Mouse (Mus musculus) forebrain, embryonic 13.5 days (tissue): ENCODE data around the gene Card14. TPM values are rescaled to one million over a fixed set of nuclear protein-coding genes. Genes with fewer than 3 reads are reported as not detected.
A peak's percentile ranks its signal among the peaks of the same experiment; 100 is the strongest.
"Not testable (repeated sequence)": the region's sequence is repeated elsewhere in the genome, so short reads cannot be mapped to it uniquely, and the experiment has no call there.

Experiments
- ATAC-seq: fragments of 200-750 bp; cut with Nextera tagmentation; 2 replicates; pipeline ENCODE4 v1.8.0; 2017
- H3K27ac ChIP-seq: fragments of 300-500 bp; sonication (generic); 2 replicates; pipeline ENCODE4 v1.5.1; 2015; ENCODE audit warnings: inconsistent platforms, mild to moderate bottlenecking, moderate library complexity
- H3K27me3 ChIP-seq: fragments of 300-500 bp; sonication (generic); 2 replicates; pipeline ENCODE4 v1.6.1; 2015; ENCODE audit warnings: mild to moderate bottlenecking, inconsistent platforms
- H3K36me3 ChIP-seq: fragments of 300-500 bp; sonication (generic); 2 replicates; pipeline ENCODE4 v1.6.1; 2015; ENCODE audit warnings: mild to moderate bottlenecking, inconsistent platforms; ENCODE audit not compliant: poor library complexity, severe bottlenecking
- H3K4me1 ChIP-seq: fragments of 300-500 bp; sonication (generic); 2 replicates; pipeline ENCODE4 v1.6.1; 2015; ENCODE audit warnings: inconsistent platforms
- H3K4me2 ChIP-seq: fragments of 300-500 bp; sonication (generic); 2 replicates; pipeline ENCODE4 v1.6.1; 2015; ENCODE audit warnings: inconsistent platforms, mild to moderate bottlenecking, moderate library complexity
- H3K4me3 ChIP-seq: fragments of 300-500 bp; sonication (generic); 2 replicates; pipeline ENCODE4 v1.5.1; 2015; ENCODE audit warnings: mild to moderate bottlenecking, inconsistent platforms
- H3K9ac ChIP-seq: fragments of 300-500 bp; sonication (generic); 2 replicates; pipeline ENCODE4 v1.6.1; 2015; ENCODE audit warnings: mild to moderate bottlenecking, inconsistent platforms
- H3K9me3 ChIP-seq: fragments of 300-500 bp; sonication (generic); replicated peaks from 2 replicates; pipeline ENCODE4 v1.6.1; 2016; ENCODE audit warnings: inconsistent platforms
- WGBS: fragments of 180-500 bp; shearing (Covaris S2); methylation state at CpG from one replicate; pipeline ENCODE4 v1.1.7; 2015; 5-methylcytosine and 5-hydroxymethylcytosine counted together
- polyA plus RNA-seq: library from polyadenylated mRNA; unstranded; fragments of >200 nt; fragmentation: Nextera tagmentation; extraction: Ambion mirVana; gene quantifications from 2 replicates; pipeline ENCODE4 v1.2.1, GENCODE M21; 2015

Card14 gene
- polyA plus RNA-seq, 1 experiment from 2014 or later = not detected

DNA sequence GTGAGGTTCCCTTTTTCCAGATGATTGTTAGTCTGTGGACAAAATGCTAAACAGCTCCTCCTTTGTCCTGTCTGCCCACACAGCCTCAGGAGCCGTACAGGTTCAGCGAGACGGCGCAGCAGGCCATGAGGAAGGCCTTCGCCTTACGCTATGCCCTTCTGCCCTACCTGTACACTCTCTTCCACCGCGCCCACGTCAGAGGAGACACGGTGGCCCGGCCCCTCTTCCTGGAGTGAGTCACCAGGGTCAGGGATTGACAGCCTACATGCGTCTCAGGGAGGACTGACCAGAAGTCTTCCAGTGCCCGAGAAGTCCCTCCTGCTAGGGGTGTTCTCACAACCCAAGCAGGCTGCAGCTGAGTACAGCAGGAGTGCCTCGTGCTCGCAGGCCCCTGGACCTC lies 26.5 kb upstream of the Card14 start:
- H3K4me2 ChIP-seq = no peak overlapping the region
- H3K9ac ChIP-seq = no peak overlapping the region
- H3K9me3 ChIP-seq = no peaks in the 10 kb centered on the region
- no peak overlapping the region for H3K4me3 ChIP-seq
- no peaks in the 10 kb centered on the region for H3K4me1 ChIP-seq
- no peak overlapping the region for H3K27ac ChIP-seq
- no peak for ATAC-seq
- 87% methylated on average over 15 of the region's 15 CpGs for WGBS
- H3K36me3 ChIP-seq = peaks cover 58% of the 10 kb centered on the region
- no peaks in the 10 kb centered on the region for H3K27me3 ChIP-seq

DNA sequence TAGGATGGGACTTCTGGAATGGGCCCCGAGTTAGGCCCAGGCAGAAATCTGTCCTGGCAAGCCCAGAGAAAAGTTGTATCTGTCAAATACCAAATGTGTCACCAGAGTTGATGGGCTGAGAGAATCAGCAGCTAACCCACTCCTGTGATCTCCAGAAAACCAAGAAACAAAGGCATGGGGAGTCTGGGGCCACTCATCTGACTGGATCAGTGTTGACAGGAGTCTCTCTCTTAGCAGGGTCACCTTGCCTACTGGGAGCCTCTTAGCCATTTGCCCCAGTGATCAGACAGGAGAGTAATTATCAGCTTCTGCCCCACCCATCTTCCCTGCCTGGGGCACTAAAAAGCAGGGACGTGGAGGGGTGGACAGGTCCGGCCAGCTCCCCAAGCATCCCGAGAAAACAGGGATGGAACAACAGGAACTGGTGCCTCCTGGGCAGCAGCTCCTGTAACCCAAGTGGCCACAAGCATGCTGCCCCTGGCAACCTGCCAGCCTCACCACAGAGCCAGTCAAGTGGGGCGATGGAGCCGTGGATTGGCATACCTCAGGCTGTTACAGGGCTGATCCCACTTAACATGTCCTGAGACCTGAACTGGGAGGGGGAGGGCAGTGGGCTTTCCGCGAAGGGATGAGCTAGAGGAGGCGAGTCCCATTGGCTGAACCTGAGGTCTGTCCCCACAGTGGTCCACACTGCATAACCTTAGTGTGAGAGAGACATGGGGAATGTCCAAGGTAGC lies 21.6 kb upstream of the Card14 start:
- ATAC-seq = no peak
- 70% methylated on average over 9 of the region's 9 CpGs for WGBS
- H3K4me3 ChIP-seq = no peak overlapping the region
- H3K4me1 ChIP-seq = no peaks in the 10 kb centered on the region
- no peak overlapping the region for H3K27ac ChIP-seq
- H3K36me3 ChIP-seq = peaks cover 86% of the 10 kb centered on the region
- H3K27me3 ChIP-seq = no peaks in the 10 kb centered on the region
- no peaks in the 10 kb centered on the region for H3K9me3 ChIP-seq
- H3K4me2 ChIP-seq = no peak overlapping the region
- H3K9ac ChIP-seq = no peak overlapping the region

DNA sequence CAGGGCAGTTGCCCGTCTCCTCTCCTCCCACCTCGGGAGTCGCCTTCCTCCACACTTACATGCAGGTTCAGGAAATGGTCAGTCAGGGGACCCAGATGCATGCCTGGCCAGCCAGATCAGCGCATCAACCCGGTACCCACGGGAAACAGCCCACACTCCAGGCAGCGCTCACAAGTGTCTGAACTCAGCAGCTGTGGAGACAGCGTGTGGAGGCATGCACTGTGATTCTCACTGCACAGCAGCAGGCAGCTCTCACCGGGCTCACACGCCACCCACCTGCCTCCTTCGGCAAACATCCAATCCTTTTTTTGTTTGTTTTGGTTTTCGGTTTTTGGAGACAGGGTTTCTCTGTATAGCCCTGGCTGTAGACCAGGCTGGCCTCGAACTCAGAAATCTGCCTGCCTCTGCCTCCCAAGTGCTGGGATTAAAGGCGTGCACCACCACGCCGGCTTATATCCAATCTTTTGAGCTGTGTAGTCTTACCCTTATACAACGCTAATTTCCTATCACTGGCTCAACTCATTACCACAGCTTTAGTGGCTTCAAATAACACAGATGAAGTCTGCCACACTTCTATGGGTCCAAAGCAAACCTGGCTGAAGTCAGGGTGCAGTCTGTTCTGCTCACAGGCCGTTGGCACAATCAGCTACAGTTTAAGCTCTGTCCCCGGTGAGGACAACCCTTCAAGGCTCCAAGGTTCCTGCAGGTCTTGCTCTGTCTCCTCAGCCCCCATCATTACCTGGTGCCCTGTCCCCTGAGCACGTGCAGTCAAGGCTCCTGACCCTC lies 20.2 kb upstream of the Card14 start:
- Histone ChIP-seq H3K9ac (no peak overlapping the region), H3K4me1 (no peaks in the 10 kb centered on the region), H3K9me3 (no peaks in the 10 kb centered on the region), H3K36me3 (peaks cover 88% of the 10 kb centered on the region), H3K27ac (no peak overlapping the region), H3K27me3 (no peaks in the 10 kb centered on the region), H3K4me3 (no peak overlapping the region), H3K4me2 (no peak overlapping the region)
- 94% methylated on average over 20 of the region's 20 CpGs for WGBS
- ATAC-seq = no peak

DNA sequence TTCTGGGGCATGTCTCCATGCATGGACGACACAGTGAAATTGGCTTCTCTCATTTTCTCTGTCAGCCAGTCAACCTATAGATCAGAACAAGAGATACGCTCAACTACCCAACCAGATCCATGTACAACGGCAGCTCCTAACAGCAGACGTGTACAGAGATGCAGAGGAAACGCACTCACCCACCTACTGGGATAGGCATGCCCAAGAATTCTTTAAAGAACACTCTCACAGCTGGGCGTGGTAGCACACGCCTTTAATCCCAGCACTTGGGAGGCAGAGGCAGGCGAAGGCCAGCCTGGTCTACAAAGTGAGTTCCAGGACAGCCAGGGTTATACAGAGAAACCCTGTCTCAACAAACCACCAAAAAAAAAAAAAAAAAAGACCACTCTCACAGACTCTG lies 14.7 kb upstream of the Card14 start:
- H3K4me2 ChIP-seq, H3K27me3 ChIP-seq, H3K9me3 ChIP-seq, H3K9ac ChIP-seq, H3K27ac ChIP-seq, H3K4me3 ChIP-seq, H3K4me1 ChIP-seq, ATAC-seq: not testable (repeated sequence)
- 96% methylated on average over 8 of the region's 8 CpGs for WGBS
- H3K36me3 ChIP-seq = peaks cover 97% of the 10 kb centered on the region

DNA sequence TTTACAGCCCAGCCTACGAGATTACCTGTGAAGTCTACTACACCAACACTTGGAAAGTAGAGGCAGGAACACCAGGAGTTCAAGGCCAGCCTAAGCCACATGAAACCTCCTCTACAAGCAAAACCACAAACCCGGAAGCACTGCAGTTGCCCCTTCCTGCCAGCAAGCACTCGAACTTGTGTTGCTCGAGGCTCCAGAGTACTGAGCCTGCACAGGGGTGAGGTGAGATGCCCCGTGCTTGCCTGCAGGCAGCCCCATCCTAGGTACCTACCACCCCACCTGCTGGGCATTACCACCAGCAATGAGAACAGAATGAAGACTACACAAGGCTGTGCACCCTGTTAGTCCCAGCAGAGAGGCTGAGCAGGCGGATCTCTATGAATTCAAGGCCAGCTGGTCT lies 9.6 kb upstream of the Card14 start:
- 81% methylated on average over 6 of the region's 6 CpGs for WGBS
- peaks cover 52% of the 10 kb centered on the region for H3K36me3 ChIP-seq

DNA sequence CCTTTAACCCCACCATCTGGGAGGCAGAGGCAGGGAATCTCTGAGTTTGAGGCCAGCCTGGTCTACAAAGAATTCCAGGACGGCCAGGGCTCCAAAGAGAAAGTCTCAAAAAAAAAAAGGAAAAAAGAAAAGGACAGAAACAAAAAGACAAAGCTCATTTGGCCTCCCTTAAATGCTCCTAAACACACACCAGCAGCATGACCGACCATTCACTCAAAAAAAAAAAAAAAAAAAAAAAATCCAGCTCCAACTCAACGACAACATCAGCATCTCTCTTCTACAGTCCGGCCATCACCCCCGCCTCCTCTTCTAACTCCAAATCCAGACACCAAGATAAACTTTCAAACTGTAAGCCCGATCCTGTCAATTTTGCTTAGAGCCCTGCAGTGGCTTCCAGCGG lies 8.7 kb upstream of the Card14 start:
- Histone ChIP-seq H3K9ac (peak overlapping the region; percentile 98), H3K27me3 (peaks cover 4% of the 10 kb centered on the region), H3K4me3 (peak overlapping the region; percentile 99), H3K4me1 (peaks cover 27% of the 10 kb centered on the region), H3K27ac (peak overlapping the region; percentile 98; the same call in 1 of the 2 replicates), H3K36me3 (peaks cover 43% of the 10 kb centered on the region), H3K4me2 (peak overlapping the region; percentile 93), H3K9me3 (no peaks in the 10 kb centered on the region)
- ATAC-seq = no peak
- WGBS = 11% methylated on average over 7 of the region's 7 CpGs

More for the DNA sequence above, 9.6 kb upstream of the Card14 start:
- H3K4me2 ChIP-seq = peak overlapping the region; percentile 93
- no peak overlapping the region for H3K27ac ChIP-seq
- peaks cover 27% of the 10 kb centered on the region for H3K4me1 ChIP-seq
- ATAC-seq = no peak
- peak overlapping the region; percentile 99 for H3K4me3 ChIP-seq
- no peaks in the 10 kb centered on the region for H3K9me3 ChIP-seq
- H3K27me3 ChIP-seq = no peaks in the 10 kb centered on the region
- H3K9ac ChIP-seq = peak overlapping the region; percentile 98; the same call in 1 of the 2 replicates

DNA sequence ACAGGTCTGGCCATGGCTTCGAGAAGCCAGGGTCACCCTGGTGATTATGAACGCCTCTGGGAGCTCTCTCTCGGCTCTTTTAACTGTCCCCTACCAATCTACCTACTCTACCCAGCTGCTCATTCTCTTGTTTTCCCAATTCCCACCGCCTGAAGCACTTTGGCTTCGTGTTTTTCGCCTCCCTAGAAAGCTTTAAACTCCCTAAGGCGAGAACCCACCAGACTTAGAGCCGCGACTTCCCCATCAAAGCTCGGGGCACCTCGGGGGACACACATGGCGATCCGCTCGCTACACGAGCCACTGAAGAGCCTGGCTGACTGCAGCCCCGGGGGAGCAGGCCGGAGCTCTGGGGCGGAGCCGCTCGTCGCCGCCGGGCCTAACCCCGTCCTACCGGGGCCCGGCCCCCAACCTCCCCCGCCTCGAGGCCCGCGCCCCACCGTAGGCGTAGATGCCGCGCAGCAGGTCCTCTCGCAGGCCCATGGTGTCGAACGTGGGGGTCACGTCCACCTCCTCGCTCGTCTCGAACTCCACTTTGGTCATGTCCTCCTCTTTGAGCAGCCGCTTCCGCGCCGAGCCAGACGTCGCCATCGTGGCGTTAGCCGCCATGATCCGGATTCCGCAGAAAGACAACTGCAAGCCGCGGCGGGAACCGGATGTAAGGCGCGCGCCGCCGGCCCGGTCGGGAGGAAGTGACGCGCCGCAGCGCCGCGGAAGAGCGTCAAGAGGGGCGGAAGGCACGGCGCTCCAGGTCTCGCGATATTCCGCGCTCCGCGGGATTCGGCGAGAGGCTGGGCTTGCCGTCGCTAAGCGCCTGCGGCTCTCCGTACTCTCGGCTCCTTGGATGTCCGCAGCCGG lies 8.0 kb upstream of the Card14 start, which contains the start of gene Eif4a3:
Gene Eif4a3, minus strand, starts transcription at position 699 of the 855 bp plus-strand sequence.
- Histone ChIP-seq H3K9ac (peak within 1 kb of the TSS; percentile 98), H3K36me3 (peaks cover 36% of the 10 kb centered on the region), H3K4me2 (peak within 1 kb of the TSS; percentile 93), H3K9me3 (no peaks in the 10 kb centered on the region), H3K27me3 (peaks cover 9% of the 10 kb centered on the region), H3K27ac (peak within 1 kb of the TSS; percentile 98), H3K4me3 (peak within 1 kb of the TSS; percentile 99), H3K4me1 (peaks cover 27% of the 10 kb centered on the region)
- under 1% methylated on average over 73 of the region's 89 CpGs for WGBS
- ATAC-seq = peak; percentile 98

DNA sequence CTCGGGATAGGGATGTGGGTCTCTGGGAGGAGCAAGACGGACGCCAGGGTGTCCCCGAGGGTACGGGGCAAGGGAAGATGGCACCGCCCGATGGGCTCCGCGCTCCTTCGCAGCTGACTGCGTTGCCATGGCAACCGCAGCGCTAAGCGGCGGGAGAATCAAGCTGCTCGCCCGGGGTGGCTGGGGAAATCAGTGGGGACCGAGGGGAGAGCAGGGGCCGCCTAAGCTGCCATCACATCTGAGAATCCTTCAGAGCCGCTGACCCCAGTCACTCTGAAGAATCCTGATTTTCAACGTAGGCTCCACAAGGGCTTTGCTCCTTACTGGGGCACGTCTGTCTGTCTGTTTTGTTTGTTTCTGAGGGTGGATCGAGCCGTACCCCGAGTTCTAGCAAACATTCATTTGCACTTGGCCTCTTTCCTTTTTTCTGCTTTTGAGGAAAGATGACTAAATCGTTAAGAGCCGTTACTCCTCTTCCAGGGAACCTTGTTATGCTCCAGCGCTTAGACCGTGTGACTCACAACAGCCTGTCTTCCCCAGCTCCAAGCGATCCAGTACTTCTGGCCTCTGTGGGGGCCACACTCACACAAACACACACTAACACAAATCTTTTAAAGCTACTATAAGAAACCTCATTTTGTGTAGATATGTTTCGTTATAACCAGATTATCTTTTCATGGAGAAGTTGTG lies 7.2 kb upstream of the Card14 start:
- H3K4me1 ChIP-seq = peaks cover 27% of the 10 kb centered on the region
- peak overlapping the region; percentile 98 for H3K9ac ChIP-seq
- peak overlapping the region; percentile 99 for H3K4me3 ChIP-seq
- peaks cover 11% of the 10 kb centered on the region for H3K27me3 ChIP-seq
- H3K27ac ChIP-seq = peak overlapping the region; percentile 98
- 1% methylated on average over 31 of the region's 31 CpGs for WGBS
- H3K4me2 ChIP-seq = peak overlapping the region; percentile 76
- H3K9me3 ChIP-seq = no peaks in the 10 kb centered on the region
- ATAC-seq = peak; percentile 88
- peaks cover 28% of the 10 kb centered on the region for H3K36me3 ChIP-seq

DNA sequence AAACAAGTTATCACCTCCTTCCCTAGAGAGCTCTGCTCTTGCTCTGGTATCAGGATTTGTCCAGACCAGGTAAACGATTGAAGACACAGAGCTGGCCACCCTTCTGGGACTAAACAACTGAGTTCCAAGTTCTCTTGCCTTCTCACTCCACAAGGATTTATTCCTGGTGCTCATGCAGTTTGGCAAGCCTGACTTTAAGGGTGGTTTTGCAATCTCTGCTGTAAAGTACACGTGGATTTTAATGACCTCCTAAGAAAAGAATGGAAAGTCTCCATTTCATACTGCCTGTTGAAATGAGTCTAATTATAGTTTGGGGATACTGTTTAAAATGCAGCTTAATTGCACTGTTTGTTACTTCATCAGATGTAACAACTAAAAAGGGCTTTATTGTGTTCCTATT lies 6.6 kb upstream of the Card14 start:
- peaks cover 22% of the 10 kb centered on the region for H3K36me3 ChIP-seq
- 23% methylated on average over 2 of the region's 2 CpGs for WGBS
- 0 out of 2 replicates have a peak overlapping the region, but pooled peaks have one; percentile 98 for H3K27ac ChIP-seq
- H3K4me3 ChIP-seq = peak overlapping the region; percentile 99
- H3K4me2 ChIP-seq = peak overlapping the region; percentile 76
- H3K9ac ChIP-seq = peak overlapping the region; percentile 98; the same call in 1 of the 2 replicates
- peaks cover 11% of the 10 kb centered on the region for H3K27me3 ChIP-seq
- H3K4me1 ChIP-seq = peaks cover 27% of the 10 kb centered on the region
- H3K9me3 ChIP-seq = no peaks in the 10 kb centered on the region
- ATAC-seq = no peak

DNA sequence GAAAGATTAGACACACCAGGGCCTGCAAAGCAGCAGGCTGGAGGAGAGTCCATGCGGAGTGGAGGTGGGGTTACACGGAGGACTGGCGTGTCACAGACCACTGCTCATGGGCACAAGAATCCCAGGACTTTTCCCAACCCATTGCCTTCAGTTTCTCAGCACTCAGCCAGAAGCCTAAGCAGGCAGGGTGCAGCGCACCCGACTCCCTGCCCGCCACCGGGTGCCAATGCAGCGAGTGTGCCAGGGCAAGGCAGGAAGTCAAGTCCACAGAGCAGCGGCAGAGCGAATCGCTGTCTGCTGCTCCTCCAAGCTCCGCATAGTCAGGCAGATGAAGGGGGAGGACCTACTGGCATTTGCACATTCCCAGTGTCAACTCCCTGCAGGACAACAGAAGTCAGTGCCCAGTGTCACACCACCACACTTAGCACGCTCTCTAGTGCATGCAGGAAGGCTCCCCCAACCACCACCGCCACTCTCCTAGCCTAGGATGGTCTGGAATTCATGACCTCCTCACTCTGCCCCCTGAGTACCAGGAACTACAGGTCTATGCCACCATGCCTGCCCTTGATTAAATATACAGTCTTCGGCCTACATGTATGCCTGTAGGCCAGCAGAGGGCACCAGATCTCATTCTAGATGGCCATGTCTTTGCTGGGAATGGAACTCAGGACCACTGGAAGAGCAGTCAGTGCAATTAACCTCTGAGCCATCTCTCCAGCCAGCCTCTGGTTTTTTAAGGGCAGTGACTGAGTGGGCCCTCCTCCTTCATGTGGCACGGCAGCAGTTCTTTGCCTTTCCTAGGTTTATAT lies 2.5 kb upstream of the Card14 start:
- no peak overlapping the region for H3K4me2 ChIP-seq
- H3K36me3 ChIP-seq = no peaks in the 10 kb centered on the region
- no peak overlapping the region for H3K27ac ChIP-seq
- peaks cover 14% of the 10 kb centered on the region for H3K27me3 ChIP-seq
- H3K4me3 ChIP-seq = no peak overlapping the region
- peaks cover 11% of the 10 kb centered on the region for H3K4me1 ChIP-seq
- ATAC-seq = no peak
- 45% methylated on average over 16 of the region's 16 CpGs for WGBS
- H3K9me3 ChIP-seq = no peaks in the 10 kb centered on the region
- H3K9ac ChIP-seq = no peak overlapping the region; the same call in 1 of the 2 replicates
